Mouse (Mus musculus): ENCODE measurements around the gene Ankrd31.
A peak's percentile ranks its signal among the peaks of the same experiment; 100 is the strongest.

The Ankrd31 gene

DNA sequence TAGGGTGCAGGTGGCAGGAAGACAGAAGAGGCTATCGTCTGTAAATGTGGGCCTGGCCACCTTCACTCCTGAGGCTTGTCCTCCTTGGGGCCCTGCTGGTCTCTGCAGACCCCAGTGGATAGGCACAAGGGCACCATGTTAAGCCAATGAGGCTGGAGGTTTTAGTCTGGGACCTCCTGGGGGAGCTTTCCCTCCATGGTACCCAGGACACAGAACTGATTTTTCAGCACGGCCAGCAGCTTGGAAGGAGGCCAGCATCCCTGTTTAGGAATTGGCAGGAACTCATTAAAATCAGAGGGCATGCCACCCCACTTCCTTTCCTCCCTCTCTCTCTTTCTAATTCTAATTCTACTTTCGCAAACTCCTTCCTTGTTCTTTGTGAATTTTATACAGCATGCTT lies 195.5 kb downstream of the Ankrd31 start:
- DNase-seq: peak; percentile 73 to 79

DNA sequence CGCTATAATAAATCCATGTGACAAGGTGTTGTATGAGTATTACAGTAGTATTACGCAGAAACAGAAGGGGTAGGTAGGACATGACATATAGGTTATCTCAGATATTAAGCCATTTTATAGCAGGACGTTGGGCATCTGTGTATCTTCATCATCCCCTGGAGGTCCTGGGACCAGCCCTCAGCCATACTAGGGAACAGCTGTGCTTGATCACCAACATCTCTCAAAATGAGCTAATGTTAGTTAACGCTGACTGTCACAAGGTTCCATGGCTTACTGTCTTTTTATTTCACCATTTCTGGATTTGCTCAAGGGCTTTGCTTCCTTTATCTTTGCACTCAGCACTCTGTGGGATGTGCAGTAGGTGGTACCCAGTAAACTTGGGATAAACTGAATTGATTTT lies 197.7 kb downstream of the Ankrd31 start:
- DNase-seq: no peak

- no peak for DNase-seq
Measured at GRCm38 (mm10) chr13:96947722-96948121, 199.7 kb downstream of the Ankrd31 start.

GRCm38 (mm10) chr13:96951880-96952279 lies 203.8 kb downstream of the Ankrd31 start:
- no peak for DNase-seq

DNA sequence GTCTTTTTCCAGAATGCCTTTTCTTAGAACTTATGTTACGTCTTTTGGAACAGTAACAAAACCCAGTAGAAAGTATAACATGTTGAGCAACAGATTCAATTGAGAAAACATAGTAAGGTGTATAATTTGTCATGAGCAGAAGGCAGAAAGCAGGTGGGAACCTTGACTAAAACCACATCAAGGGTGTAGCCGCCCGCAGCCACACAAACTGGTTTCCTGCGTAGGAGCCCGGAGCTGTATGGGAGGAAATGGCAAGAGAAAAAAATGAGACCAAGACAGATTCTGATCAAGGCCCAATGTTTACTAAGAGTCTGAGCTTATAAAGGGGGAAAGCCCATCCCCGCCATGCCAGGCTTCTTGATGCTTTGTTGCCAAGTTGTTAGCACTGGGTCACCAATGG lies 208.4 kb downstream of the Ankrd31 start:
- no peak for DNase-seq
